Mouse (Mus musculus): ENCODE data around the gene Rtca.

GRCm38 (mm10) chr3:116536428-116537199 is 28.6 kb upstream of the Rtca start:
- TF ChIP-seq CTCF (IDR thresholded peaks at IDR 0.05; ENCODE audit: low read depth, low read length) (no peak), GATA1 (IDR thresholded peaks at IDR 0.05; ENCODE audit: borderline replicate concordance, low read length) (no peak), TAL1 (conservative IDR thresholded peaks at IDR 0.05; ENCODE audit: low read depth, low read length) (no peak)

All from G1E (cell line).